Mouse (Mus musculus) brain, adult 10 weeks (tissue): Measurements from ENCODE around the gene Nfia. TPM values are rescaled to one million over a fixed set of nuclear protein-coding genes. Genes with fewer than 3 reads are reported as not detected.

ENCODE experiments used
- polyA plus RNA-seq: library from polyadenylated mRNA; stranded (reverse); fragments of 350-450 nt; fragmentation: Illumina TruSeq; extraction: RNeasy Lipid Tissue Mini Kit (QIAGEN cat#74804); gene quantifications from one replicate; pipeline ENCODE4 v1.2.3, GENCODE M21; 2015; ENCODE audit warnings: low read depth, low replicate concordance

Gene Nfia
- 11.7 TPM for polyA plus RNA-seq

DNA sequence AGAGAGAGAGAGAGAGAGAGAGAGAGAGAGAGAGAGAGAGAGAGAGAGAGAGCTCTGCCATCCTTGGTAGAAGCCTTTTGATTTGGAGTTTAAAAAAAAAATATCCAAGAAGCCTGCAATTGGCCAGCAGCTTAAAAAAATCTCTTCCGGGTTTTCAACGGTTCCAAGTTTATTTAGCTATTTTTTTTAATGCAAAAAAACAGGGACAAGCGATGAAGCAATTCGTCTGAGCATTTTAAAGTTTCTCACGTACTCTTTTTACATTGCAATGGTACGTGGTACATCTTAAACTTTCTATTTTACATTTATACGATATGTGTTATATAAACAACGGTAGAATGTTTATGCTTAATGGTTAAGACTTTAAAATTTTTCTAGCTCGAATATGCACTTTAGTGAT, at the start of gene Nfia:
Gene Nfia (plus strand): TSS at position 94 of the 400 bp plus-strand sequence.

GRCm38 (mm10) chr4:97777706-97778176, 5.2 kb downstream of the Nfia start, which contains the start of gene E130114P18Rik:
E130114P18Rik (minus strand) TSS chr4:97778078.

Other genes with a start within 250 kb of the Nfia start
- gene E130114P18Rik, start 5.3 kb downstream of the Nfia start, polyA plus RNA-seq = 16.3 TPM